Mouse (Mus musculus): ENCODE measurements around the gene Epha3. TPM values are rescaled to one million over a fixed set of nuclear protein-coding genes. Genes with fewer than 3 reads are reported as not detected.

Epha3 gene
- polyA plus RNA-seq, 1 experiment from 2014 or later, result 7.8 TPM

GRCm38 (mm10) chr16:63821164-63821563 is 42.8 kb downstream of the Epha3 start:
- Histone ChIP-seq H3K9me3 (replicated peaks) (no peaks in the 10 kb centered on the region), H3K9ac (no peak overlapping the region), H3K4me3 (no peak overlapping the region), H3K27ac (no peak overlapping the region), H3K36me3 (no peaks in the 10 kb centered on the region), H3K4me2 (no peak overlapping the region), H3K4me1 (replicated peaks) (peaks cover 8% of the 10 kb centered on the region; the same call in 1 of the 2 replicates), H3K27me3 (no peaks in the 10 kb centered on the region)
- WGBS, result 56% methylated on average over 2 of the region's 2 CpGs
- no peak for ATAC-seq (replicated peaks; ENCODE audit: insufficient number of reproducible peaks, insufficient read depth, low FRiP score, low read depth)

DNA sequence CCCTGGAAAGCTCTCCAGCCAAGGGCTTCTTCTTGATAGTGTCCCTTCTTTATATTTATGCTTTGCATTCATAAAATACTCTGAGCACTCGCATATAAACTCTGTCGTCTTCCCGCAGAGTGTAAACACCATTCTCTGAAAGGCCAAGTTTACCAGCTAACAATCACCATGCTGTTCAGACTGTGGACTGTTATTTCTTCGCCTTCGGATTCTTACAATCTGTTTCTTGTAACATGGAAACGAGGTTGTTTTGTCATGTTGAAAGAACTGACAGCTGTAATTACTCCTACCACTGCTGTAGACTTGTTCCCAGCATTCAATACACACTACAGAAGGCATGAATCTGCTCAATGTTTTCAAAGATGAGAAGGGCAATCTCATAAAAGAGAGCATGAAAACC is 46.4 kb downstream of the Epha3 start:
- Histone ChIP-seq H3K36me3 (no peaks in the 10 kb centered on the region), H3K27me3 (no peaks in the 10 kb centered on the region), H3K4me1 (replicated peaks) (peaks cover 8% of the 10 kb centered on the region; the same call in 1 of the 2 replicates), H3K4me3 (no peak overlapping the region), H3K9ac (no peak overlapping the region), H3K9me3 (replicated peaks) (no peaks in the 10 kb centered on the region), H3K4me2 (no peak overlapping the region), H3K27ac (peak overlapping the region; percentile 62)
- no peak for ATAC-seq (replicated peaks; ENCODE audit: insufficient number of reproducible peaks, insufficient read depth, low FRiP score, low read depth)
- WGBS, result 46% methylated on average over 6 of the region's 6 CpGs

GRCm38 (mm10) chr16:63816672-63817071 is 47.3 kb downstream of the Epha3 start:
- peaks cover 8% of the 10 kb centered on the region; the same call in 1 of the 2 replicates for H3K4me1 ChIP-seq (replicated peaks)
- WGBS, result 26% methylated on average over 1 of the region's 1 CpGs
- no peak overlapping the region for H3K4me2 ChIP-seq
- H3K4me3 ChIP-seq, result no peak overlapping the region
- H3K36me3 ChIP-seq, result no peaks in the 10 kb centered on the region
- ATAC-seq (replicated peaks; ENCODE audit: insufficient number of reproducible peaks, insufficient read depth, low FRiP score, low read depth), result no peak
- H3K9ac ChIP-seq, result no peak overlapping the region
- no peaks in the 10 kb centered on the region for H3K27me3 ChIP-seq
- peak overlapping the region; percentile 44; the same call in 1 of the 2 replicates for H3K27ac ChIP-seq
- no peaks in the 10 kb centered on the region for H3K9me3 ChIP-seq (replicated peaks)

GRCm38 (mm10) chr16:63809871-63810270 is 54.1 kb downstream of the Epha3 start:
- H3K4me3 ChIP-seq, result no peak overlapping the region
- no peak overlapping the region for H3K27ac ChIP-seq
- ATAC-seq (replicated peaks; ENCODE audit: insufficient number of reproducible peaks, insufficient read depth, low FRiP score, low read depth), result no peak
- H3K9me3 ChIP-seq (replicated peaks), result no peaks in the 10 kb centered on the region
- no peaks in the 10 kb centered on the region for H3K36me3 ChIP-seq
- H3K9ac ChIP-seq, result no peak overlapping the region
- 61% methylated on average over 5 of the region's 5 CpGs for WGBS
- no peaks in the 10 kb centered on the region for H3K4me1 ChIP-seq (replicated peaks)
- H3K27me3 ChIP-seq, result no peaks in the 10 kb centered on the region
- no peak overlapping the region for H3K4me2 ChIP-seq

GRCm38 (mm10) chr16:63808991-63809390 is 55.0 kb downstream of the Epha3 start:
- ATAC-seq (replicated peaks; ENCODE audit: insufficient number of reproducible peaks, insufficient read depth, low FRiP score, low read depth), result no peak
- no peak overlapping the region for H3K4me3 ChIP-seq
- H3K9ac ChIP-seq, result no peak overlapping the region
- no peaks in the 10 kb centered on the region for H3K9me3 ChIP-seq (replicated peaks)
- H3K27ac ChIP-seq, result no peak overlapping the region
- no peaks in the 10 kb centered on the region for H3K27me3 ChIP-seq
- H3K4me1 ChIP-seq (replicated peaks), result no peaks in the 10 kb centered on the region
- H3K4me2 ChIP-seq, result no peak overlapping the region
- no peaks in the 10 kb centered on the region for H3K36me3 ChIP-seq

DNA sequence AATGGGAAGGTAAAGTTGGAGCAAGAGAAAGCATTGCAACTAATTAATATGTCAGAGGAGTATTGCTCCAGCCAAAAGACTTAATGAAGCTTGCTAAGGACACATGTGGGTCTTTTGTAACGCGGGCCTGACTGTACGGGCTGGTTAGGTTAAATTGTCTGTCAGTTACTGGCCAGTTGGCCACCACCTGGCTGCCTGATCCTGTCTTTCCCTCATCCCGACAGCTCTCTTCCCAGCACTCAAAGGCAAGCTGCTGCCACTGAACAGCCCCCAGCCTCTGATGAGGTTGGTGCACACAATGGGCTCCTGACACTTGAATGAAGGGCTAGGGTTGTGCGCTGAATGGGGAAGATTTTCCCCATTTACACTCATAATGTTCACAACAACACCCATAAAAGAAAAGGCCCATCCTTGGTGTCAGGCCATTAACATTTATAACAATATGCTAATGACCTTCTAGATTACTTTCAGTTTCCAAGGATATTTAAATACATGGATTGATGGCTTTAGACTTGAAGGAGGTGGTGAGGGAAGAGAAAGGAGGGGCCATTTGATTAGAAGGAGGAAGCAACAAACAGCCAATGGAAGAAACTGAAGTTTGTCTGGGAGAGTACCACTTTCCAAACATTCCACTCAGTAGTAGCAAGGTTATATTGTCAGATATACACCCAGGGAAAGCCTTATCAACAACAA is 57.4 kb downstream of the Epha3 start:
- no peak overlapping the region for H3K4me3 ChIP-seq

GRCm38 (mm10) chr16:63806025-63806424 is 58.0 kb downstream of the Epha3 start:
- no peak overlapping the region for H3K9ac ChIP-seq

More for the DNA sequence above, 57.4 kb downstream of the Epha3 start:
- ATAC-seq (replicated peaks; ENCODE audit: insufficient number of reproducible peaks, insufficient read depth, low FRiP score, low read depth), result no peak
- Histone ChIP-seq H3K9me3 (replicated peaks) (no peaks in the 10 kb centered on the region), H3K4me1 (replicated peaks) (no peaks in the 10 kb centered on the region), H3K36me3 (no peaks in the 10 kb centered on the region), H3K27me3 (no peaks in the 10 kb centered on the region), H3K27ac (no peak overlapping the region), H3K9ac (no peak overlapping the region), H3K4me2 (no peak overlapping the region)
- WGBS, result 75% methylated on average over 5 of the region's 5 CpGs

DNA sequence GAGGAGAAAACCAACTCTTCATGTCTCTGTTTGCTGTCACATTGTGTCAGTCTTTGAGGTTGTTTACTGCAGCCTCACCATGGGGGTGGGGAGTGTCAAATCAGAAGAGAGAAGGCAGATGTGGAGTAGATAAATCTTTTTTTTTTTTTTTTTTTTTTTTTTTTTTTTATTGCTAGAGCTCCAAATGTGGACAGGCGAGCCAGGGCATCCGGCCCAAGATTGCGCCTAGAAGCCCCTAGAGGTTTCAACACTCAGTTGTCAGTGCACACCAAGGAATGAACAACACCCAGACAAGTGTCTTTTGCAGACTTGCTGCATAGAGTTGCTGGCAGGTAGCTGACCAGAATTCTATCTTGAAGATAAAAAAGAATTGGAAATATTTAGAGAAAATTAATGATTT is 62.5 kb downstream of the Epha3 start:
- no peak for ATAC-seq (replicated peaks; ENCODE audit: insufficient number of reproducible peaks, insufficient read depth, low FRiP score, low read depth)
- 59% methylated on average over 3 of the region's 3 CpGs for WGBS
- Histone ChIP-seq H3K4me3 (no peak overlapping the region), H3K27me3 (no peaks in the 10 kb centered on the region), H3K9me3 (replicated peaks) (no peaks in the 10 kb centered on the region), H3K4me2 (no peak overlapping the region), H3K4me1 (replicated peaks) (no peaks in the 10 kb centered on the region), H3K9ac (no peak overlapping the region), H3K36me3 (no peaks in the 10 kb centered on the region), H3K27ac (no peak overlapping the region)

More at GRCm38 (mm10) chr16:63806025-63806424, 58.0 kb downstream of the Epha3 start:
- Histone ChIP-seq H3K27ac (no peak overlapping the region), H3K4me3 (no peak overlapping the region), H3K4me2 (no peak overlapping the region), H3K9me3 (replicated peaks) (no peaks in the 10 kb centered on the region), H3K4me1 (replicated peaks) (no peaks in the 10 kb centered on the region), H3K27me3 (no peaks in the 10 kb centered on the region), H3K36me3 (no peaks in the 10 kb centered on the region)
- no peak for ATAC-seq (replicated peaks; ENCODE audit: insufficient number of reproducible peaks, insufficient read depth, low FRiP score, low read depth)
- 92% methylated on average over 3 of the region's 3 CpGs for WGBS

DNA sequence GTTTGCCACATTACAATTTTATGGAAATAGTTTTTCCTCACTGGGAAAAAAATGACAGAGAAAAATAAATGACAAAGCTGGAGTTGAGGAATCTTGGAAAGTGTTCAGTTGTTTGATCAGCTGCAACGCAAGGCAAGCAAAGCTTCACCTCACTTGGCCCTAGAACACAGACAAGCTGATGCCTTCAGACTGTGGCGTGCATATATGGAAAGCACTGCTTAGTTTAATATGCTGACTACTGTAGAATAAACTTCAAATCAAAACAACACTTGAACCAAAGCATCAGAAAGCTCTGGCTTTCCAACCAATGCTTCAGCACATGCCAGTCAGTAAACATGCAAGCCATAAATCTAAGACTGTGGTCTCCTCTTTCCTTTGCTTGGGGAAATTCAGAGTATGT is 65.6 kb downstream of the Epha3 start:
- no peaks in the 10 kb centered on the region for H3K9me3 ChIP-seq (replicated peaks)
- H3K27ac ChIP-seq, result no peak overlapping the region
- H3K36me3 ChIP-seq, result no peaks in the 10 kb centered on the region
- H3K4me2 ChIP-seq, result no peak overlapping the region
- no peak overlapping the region for H3K4me3 ChIP-seq
- H3K4me1 ChIP-seq (replicated peaks), result no peaks in the 10 kb centered on the region
- no peak overlapping the region for H3K9ac ChIP-seq
- ATAC-seq (replicated peaks; ENCODE audit: insufficient number of reproducible peaks, insufficient read depth, low FRiP score, low read depth), result no peak
- WGBS, result 69% methylated on average over 2 of the region's 2 CpGs
- no peaks in the 10 kb centered on the region for H3K27me3 ChIP-seq

DNA sequence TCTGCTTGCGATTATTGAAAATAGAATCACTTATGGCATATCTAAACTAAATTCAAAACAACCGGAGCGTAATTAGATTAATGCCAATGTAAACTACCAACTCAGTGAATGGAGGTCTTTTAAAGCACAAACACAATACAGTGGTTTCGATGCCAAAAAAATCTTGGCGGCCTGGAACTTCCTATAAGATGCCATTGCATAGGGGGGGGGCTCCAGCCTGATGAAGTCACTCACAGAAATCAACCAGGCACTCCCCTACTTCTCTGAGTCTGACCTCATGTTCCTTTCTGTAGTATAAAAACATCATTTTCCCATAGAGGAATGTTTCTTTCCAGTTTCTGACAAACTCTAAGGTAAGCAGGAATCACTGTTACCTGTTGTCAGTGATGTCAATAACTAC is 69.7 kb downstream of the Epha3 start:
- H3K27ac ChIP-seq, result 0 out of 2 replicates have a peak overlapping the region, but pooled peaks have one; percentile 9
- H3K9me3 ChIP-seq (replicated peaks), result no peaks in the 10 kb centered on the region
- H3K4me2 ChIP-seq, result no peak overlapping the region

GRCm38 (mm10) chr16:63793805-63794204 is 70.2 kb downstream of the Epha3 start:
- WGBS, result 44% methylated on average over 1 of the region's 1 CpGs
- H3K9me3 ChIP-seq (replicated peaks), result no peaks in the 10 kb centered on the region
- no peaks in the 10 kb centered on the region for H3K36me3 ChIP-seq
- ATAC-seq (replicated peaks; ENCODE audit: insufficient number of reproducible peaks, insufficient read depth, low FRiP score, low read depth), result no peak
- no peak overlapping the region for H3K4me3 ChIP-seq
- H3K4me1 ChIP-seq (replicated peaks), result no peaks in the 10 kb centered on the region
- H3K27me3 ChIP-seq, result no peaks in the 10 kb centered on the region
- no peak overlapping the region for H3K4me2 ChIP-seq
- H3K27ac ChIP-seq, result 0 out of 2 replicates have a peak overlapping the region, but pooled peaks have one; percentile 9
- H3K9ac ChIP-seq, result no peak overlapping the region

More for the DNA sequence above, 69.7 kb downstream of the Epha3 start:
- Histone ChIP-seq H3K36me3 (no peaks in the 10 kb centered on the region), H3K27me3 (no peaks in the 10 kb centered on the region), H3K4me3 (no peak overlapping the region), H3K4me1 (replicated peaks) (no peaks in the 10 kb centered on the region), H3K9ac (no peak overlapping the region)
- 63% methylated on average over 5 of the region's 5 CpGs for WGBS
- ATAC-seq (replicated peaks; ENCODE audit: insufficient number of reproducible peaks, insufficient read depth, low FRiP score, low read depth), result no peak

- Histone ChIP-seq H3K4me3 (no peak overlapping the region), H3K9ac (no peak overlapping the region), H3K36me3 (no peaks in the 10 kb centered on the region), H3K27ac (no peak overlapping the region), H3K4me2 (no peak overlapping the region), H3K4me1 (replicated peaks) (no peaks in the 10 kb centered on the region), H3K9me3 (replicated peaks) (no peaks in the 10 kb centered on the region), H3K27me3 (no peaks in the 10 kb centered on the region)
- no peak for ATAC-seq (replicated peaks; ENCODE audit: insufficient number of reproducible peaks, insufficient read depth, low FRiP score, low read depth)
- WGBS, result 26% methylated on average over 2 of the region's 2 CpGs
These were observed 71.9 kb downstream of the Epha3 start for GRCm38 (mm10) chr16:63792084-63792483.
